Mouse (Mus musculus) inflammation-experienced regulatory T-cells, adult 16 weeks (primary cell): ENCODE results near the gene Zfand4. TPM values are rescaled to one million over a fixed set of nuclear protein-coding genes. Genes with fewer than 3 reads are reported as not detected.

Source experiments
- polyA plus RNA-seq: library from polyadenylated mRNA; unstranded; fragments of 100-300 nt; shearing (Covaris generic); gene quantifications from one replicate; pipeline ENCODE4 v1.2.1, GENCODE M21; 2017

Zfand4 gene
- polyA plus RNA-seq, result 1.7 TPM

GRCm38 (mm10) chr6:116264018-116264651, at the start of gene Zfand4:
Gene Zfand4 (plus strand): TSS chr6:116264222.

GRCm38 (mm10) chr6:116337835-116338501, 73.9 kb downstream of the Zfand4 start, which contains the start of gene March8:
Gene March8 (plus strand): TSS chr6:116338024.

Other genes with a start within 250 kb of the Zfand4 start
- gene Tmcc1, start 70.7 kb upstream of the Zfand4 start, polyA plus RNA-seq, result 10.0 TPM
- 102 TPM for gene Washc2, start 56.2 kb upstream of the Zfand4 start, polyA plus RNA-seq
- gene March8, start 73.8 kb downstream of the Zfand4 start, polyA plus RNA-seq, result 0.50 TPM
- not detected for gene Alox5, start 197.0 kb downstream of the Zfand4 start, polyA plus RNA-seq
- gene Olfr211, start 224.9 kb downstream of the Zfand4 start, polyA plus RNA-seq, result not detected
- 0.11 TPM for gene Olfr212, start 242.3 kb downstream of the Zfand4 start, polyA plus RNA-seq